Mouse (Mus musculus): ENCODE data around the gene Prc1.

The Prc1 gene

DNA sequence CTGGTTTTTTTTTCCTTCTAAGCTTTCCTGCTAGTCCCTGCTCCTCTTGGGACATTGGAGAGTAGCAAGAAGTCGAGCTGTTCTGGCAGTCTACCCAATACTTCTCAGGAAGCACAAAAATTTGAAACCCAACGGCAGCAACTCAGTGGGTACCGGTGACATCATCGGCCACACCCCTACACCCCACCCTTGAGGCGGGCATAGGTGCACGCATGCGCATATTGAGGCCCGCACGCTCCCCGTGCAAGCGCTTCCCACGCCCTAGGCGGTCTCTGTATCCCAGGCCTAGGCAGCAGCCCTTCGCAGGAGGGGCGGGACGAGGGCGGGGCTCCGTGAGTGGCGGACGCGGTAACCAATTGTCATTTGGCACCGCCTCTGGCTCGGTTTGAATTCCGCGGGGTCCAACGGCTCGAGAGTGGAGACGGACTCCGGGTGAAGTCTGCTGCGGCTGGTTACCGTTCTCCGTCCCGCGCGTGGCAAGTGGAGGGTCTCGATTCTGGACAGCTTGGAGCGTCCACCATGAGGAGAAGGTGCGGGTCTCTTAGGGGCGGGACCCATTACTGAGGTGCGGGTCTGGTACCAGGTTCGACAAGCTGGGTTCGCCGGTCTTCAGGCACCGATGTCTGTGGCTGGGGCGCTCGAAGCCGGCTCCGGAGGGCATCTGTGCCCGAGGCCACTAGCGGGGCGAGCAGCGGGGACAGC, at the start of gene Prc1:
TSS of gene Prc1 (plus strand) at position 389 of the 702 bp plus-strand sequence.
- peak; percentile 96 for DNase-seq (ENCODE audit: low read depth, low spot score)

DNA sequence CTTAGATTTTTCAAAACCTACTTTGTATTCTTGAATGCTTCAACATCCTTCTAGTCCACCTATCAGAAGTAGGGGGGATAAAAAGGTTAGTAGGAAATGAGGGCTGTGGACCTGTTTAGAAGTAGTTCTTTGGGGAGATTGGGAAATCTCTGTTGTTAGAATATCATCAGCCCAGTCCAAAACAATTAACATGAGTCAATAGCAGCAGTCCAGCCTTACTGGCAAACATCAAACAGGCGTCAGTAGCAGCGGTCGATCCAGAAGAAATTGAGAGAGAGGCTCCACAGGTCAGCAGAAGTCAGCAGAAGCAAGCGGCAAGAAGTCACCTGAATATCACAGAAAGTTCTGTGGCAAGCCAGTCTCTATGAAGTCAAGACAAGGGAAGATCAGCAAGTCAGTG, 49.4 kb upstream of the Prc1 start:
- DNase-seq (ENCODE audit: low read depth, low spot score): no peak

DNA sequence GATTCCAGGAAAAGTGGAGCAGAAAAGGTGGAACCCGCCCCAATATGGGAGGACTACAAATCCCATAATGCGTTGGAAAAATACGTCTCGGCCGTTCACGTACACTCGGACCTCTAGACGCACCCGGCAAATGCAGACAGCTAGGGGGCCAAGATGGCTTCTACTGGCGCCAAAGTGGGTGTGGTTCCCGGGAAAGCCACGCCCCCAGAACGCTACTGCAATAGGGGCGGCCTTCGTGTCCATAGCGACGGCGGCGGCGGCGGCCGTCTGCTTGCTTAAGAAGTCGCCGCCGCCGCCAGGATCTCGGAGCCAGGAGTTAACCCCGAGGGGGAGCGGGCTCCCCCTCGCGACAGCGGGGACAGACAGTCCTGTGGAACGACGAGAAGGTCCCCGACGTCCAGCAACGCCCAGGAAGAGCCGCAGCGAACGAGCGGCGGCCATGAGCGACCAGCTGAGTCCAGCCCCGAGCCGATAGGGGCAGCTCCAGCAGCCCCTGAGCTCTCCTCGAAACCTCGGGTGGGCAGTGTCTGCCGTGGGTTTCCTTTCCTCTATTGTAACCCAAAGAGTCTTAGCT, 48.0 kb upstream of the Prc1 start, which contains the start of gene Ttll13:
TSS of gene Ttll13 (plus strand) at position 229 of the 574 bp plus-strand sequence.
- peak; percentile 97 for DNase-seq (ENCODE audit: low read depth, low spot score)

DNA sequence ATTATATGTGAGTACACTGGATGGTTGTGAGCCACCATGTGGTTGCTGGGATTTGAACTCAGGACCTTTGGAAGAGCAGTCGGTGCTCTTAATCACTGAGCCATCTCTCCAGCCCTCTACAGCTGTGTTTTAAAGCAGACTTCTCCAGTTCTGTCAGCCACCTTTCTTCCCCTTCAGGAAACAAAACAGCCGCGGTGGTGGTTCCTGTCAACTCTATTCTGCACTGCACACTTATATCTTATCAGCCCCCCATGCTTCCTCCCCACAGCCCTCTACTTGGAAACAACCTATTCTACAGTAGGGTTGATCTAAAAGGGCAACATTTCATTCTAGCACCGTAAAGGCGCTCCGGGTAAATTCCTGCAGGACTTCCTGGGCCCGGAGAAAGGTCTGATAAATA, 47.4 kb upstream of the Prc1 start:
- DNase-seq (ENCODE audit: low read depth, low spot score): no peak

DNA sequence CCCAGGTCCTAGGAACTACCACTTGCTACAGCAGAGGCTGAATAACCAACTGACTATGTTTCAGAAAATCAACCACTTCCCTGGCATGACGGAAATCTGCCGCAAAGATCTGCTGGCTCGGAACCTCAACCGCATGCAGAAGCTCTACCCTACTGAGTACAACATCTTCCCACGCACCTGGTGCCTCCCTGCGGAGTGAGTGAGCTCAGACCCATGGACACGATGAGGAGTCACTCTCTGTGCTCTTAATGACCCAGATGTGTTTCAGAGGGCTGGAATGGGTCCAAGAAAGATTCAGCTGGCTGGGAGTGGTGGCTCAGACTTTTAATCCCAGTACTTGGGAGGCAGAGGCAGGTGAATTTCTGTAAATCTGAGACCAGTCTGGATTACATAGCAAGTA, 41.8 kb upstream of the Prc1 start:
- peak; percentile 9 for DNase-seq (ENCODE audit: low read depth, low spot score)

DNA sequence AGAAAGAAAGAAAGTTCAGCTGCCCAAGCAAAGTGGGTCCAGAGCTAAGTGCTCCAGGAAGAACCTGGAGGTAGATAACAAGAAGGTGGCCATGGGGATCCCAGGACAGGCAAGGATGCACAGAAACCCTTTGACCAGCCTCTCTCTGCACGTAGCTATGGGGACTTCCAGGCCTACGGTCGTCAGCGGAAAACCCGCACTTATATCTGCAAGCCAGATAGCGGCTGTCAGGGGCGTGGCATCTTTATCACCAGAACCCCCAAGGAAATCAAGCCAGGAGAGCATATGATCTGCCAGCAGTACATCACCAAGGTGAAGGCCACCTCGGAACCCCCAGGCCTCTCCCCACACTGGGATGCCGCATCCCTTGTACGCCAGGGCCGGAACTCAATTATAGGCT, 41.4 kb upstream of the Prc1 start:
- no peak for DNase-seq (ENCODE audit: low read depth, low spot score)

DNA sequence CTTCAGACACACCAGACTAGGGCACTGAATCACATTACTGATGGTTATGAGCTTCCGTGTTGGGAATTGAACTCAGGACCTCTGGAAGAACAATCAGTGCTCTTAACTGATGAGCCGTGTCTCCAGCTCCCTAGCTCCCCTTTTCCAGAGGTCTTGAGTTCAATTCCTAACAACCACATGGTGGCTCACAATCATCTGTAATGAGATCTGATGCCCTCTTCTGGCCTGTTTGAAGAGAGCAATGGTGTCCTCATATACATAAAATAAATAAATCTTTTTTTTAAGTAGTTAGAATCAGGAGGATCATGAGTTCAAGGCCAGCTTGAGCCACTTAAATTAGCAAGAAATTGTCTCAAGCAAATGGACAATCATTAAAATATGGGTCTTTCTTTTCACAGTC, 38.3 kb upstream of the Prc1 start:
- peak; percentile 31 for DNase-seq (ENCODE audit: low read depth, low spot score)

DNA sequence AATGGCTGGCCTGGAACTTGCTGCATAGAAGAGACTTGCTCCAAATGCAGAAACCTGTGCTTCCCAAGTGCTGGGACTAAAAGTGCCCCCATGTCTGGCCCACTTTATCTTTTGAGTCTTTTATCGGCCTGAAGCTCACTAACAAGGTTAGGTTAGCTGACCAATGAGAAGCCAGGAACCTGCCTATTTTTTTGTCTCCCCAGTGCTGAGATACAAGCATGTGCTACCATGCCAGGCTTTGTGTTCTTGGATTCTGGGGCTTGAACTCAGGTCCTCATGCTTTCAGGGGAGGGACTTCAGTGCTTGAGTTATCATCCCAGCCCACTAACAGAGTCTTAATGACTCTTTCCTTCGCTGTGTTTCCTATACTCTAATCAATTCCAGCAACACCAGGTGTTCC, 36.5 kb upstream of the Prc1 start:
- DNase-seq (ENCODE audit: low read depth, low spot score): no peak

DNA sequence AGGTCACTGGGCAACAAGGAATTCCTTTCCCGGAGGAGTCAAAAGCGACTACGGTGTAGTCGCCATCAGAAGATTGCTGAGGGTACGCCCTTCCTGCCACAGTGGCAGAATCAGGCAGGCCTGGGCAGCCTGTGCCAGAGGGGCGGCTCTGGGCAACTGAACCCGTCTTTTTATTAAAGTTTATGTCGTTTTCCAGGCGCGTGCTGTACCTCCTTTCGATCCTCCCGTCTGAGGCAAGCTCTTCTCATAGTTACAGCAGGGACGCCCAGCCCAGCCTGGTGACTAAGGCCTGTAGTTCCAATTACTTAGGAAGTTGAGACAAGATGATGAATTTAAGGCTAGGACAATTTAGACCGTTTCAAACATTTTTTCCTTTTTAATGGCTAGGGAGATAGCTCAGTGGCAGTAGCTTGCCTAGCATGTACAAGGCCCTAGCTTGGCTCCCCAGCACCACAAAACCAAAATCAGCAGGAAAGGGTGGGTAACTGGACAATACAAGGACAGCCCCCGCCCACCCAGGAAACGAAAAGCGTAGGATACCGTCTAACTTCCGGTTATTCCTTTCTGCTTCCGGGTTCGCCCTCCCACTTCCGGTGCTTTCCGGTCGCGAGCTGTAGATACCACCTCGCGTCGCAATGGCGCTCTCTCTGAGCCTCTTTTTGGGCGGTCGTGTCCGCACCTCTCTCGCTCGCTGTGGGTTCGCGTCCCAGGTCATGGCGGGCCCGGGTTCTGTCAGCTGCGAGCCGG, 33.5 kb upstream of the Prc1 start, which contains the start of gene Ngrn:
TSS of gene Ngrn (plus strand) at position 591 of the 747 bp plus-strand sequence.
- DNase-seq (ENCODE audit: low read depth, low spot score): peak; percentile 92

DNA sequence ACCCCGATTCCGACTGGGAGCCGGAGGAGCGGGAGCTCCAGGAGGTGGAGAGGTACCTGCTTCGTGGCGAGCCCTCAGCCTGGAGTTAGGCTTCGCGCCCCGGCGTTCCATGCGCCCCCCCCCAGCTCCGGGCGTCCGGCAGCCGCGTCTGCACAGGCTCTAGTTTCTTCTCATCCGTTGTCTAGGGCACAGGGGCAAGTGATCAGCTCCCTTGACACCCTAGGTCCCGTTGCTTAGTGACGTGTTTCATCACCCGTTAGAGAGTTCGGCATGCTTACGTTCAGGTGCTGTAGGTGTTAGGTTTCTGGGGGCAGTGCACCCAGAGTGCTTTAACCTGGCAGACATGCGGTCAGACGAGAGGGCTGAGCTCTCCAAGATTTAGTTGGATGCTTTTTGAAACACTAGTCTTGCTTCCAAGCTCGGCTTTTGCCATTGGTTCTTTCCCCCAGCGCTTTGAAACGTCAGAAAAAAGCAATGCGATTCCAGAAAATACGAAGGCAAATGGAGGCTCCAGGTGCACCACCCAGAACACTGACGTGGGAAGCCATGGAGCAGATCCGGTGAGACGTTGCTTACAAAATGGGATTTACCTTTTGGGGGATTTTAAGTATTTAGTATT, 32.8 kb upstream of the Prc1 start:
- DNase-seq (ENCODE audit: low read depth, low spot score): peak; percentile 49

DNA sequence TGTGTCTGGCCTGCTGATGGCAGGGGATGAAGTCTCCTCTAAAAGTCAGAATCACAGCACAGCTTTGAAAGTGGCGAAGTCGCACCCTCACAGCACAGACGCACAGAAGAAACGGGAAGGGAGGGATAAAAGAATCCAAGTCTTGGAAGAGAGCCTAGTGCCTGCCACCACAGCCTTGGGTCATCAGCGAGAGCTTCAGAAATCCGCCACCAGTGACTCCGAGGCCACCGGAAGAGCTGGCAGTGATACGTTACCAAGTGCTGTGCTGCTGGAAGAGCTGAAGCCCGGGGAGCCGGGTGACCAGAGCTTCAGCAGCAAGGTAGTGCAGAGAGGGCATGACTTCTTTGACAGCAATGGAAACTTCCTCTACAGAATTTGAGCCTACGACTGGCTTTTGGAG, 29.6 kb upstream of the Prc1 start:
- no peak for DNase-seq (ENCODE audit: low read depth, low spot score)

DNA sequence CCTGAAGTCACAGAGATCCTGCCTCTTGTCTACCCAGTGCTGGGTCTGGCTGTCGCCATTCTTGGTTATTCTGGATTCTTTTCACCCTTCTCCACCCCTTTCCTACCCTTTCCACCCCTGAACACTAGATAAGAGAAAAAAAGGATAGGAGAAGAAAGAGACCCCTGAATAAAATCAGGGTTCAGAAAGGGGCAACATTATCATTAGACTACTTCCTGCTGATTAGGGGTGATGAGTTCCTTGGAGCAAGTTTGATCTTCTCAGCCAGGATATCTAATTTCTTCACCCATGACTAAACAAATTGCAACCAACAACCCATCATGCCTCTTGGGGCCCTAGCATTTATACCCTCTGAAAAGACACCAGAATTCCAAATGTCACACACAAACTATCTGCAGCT, 26.5 kb upstream of the Prc1 start:
- DNase-seq (ENCODE audit: low read depth, low spot score): no peak

DNA sequence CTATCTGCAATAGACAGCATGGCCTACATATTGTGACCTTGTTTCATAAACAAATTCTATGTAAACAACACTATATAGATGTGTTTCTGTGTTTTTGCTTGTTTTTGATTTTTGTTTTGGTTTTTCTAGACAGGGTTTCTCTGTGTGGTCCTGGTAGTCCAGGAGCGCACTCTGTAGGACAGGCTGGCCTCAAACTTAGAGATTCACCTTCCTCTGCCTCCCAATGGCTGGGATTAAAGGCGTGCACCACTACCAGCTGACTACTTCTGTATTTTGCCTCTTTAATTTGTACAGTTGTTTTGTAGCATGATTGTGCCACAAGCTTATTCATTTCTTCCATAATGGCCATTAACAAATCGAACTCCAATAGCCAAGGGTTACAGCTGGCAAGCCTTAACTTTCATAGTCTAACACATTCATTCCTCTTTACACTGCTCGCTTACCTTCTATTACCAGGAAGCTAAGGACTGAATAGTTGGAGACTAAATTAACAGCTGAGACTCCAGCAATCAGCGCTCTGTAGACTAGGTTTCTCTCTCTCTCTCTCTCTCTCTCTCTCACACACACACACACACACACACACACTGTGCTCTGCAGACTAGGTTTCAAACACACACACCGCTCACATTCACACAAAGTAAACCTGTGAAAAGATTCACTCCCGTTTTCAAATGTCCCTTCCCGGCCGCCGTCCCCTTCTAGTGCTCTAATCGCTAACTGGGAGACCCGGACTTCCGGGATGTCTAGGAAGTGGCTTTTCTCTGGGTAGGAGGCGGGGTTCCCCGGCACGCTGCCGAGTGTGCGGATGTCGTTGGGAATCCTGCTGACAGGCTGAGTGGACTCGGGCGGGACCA, 25.1 kb upstream of the Prc1 start, which contains the start of gene Vps33b:
TSS of gene Vps33b (plus strand) at position 753 of the 854 bp plus-strand sequence.
- DNase-seq (ENCODE audit: low read depth, low spot score): peak; percentile 93

DNA sequence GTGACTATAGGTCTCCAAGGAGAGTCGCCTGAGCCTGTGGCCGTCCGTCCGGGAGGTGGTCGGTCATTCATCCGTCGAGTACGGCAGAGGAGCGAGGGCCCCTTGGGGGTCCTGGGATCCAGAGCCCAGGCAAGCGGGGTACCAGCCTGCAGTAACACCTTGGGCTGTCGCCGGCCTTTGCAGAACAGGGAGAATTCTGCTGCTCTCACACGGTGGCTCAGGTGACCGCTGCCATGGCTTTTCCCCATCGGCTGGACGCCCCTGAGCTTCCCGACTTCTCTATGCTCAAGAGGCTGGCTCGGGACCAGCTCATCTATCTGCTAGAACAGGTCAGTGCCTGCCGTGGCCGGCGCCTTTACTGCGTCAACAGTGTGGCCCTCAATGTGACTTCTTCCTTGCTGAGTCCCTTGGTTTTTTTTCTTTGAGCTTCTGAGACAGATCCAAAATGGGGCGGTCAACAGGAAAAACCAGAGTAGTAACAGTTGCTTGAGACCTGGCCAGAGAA, 24.4 kb upstream of the Prc1 start:
- peak; percentile 55 for DNase-seq (ENCODE audit: low read depth, low spot score)

DNA sequence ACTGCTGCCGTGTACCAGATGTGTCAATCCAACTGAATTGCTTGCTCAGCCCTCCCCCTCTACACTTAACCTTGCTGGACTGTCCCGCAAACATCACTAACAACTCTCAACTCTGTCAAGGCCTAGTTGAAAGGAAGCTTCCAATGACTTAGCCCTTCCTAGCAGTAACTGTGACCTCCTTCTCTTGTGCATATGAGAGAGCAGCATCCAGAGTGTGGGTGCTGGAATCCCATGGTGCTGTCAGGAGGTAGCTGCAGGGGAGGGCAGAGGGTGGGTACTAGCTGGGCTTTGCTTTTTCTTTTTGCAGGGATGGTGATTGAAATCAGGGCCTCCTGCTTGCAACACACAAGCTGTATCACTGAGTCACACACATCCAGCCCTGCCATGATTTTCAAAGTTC, 20.8 kb upstream of the Prc1 start:
- DNase-seq (ENCODE audit: low read depth, low spot score): no peak

DNA sequence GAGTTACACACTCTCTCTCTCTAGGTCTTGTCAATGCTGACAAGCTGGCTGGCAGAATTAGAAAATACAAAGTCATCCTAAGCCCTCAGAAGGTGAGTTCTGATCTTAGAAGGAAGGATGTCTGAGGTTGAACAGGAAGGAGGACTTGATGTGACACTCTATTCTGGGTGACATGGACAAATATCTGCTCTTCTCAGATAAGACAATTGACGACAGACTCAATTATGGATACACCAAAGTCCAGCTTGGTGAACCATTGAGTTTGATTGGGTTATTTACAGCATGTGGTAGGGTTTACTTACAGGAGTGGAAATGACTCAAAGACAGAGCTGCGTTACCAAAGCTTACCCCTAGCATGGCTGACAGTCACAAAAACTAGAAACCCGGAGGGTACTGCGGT, 17.9 kb upstream of the Prc1 start:
- no peak for DNase-seq (ENCODE audit: low read depth, low spot score)

DNA sequence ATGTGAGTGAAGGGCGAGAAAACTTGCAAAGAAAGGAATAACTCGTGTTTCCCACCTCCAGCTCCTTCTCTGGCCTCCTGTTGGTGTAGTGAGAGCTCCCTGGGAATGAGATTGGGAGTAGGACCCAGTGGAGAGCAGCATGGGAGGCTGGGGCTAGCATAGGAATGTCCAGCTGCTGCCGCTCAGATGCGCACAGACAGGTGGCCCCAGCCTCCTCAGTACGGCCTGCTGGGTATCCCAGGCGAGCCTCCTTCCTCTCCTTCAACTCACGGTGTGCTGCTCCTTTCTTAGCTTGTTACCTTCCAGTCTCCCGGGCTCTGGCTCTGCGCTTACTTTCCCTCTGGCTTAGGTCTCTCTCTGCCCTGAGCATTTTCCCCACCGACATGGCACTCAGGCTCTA, 14.2 kb upstream of the Prc1 start:
- DNase-seq (ENCODE audit: low read depth, low spot score): no peak

DNA sequence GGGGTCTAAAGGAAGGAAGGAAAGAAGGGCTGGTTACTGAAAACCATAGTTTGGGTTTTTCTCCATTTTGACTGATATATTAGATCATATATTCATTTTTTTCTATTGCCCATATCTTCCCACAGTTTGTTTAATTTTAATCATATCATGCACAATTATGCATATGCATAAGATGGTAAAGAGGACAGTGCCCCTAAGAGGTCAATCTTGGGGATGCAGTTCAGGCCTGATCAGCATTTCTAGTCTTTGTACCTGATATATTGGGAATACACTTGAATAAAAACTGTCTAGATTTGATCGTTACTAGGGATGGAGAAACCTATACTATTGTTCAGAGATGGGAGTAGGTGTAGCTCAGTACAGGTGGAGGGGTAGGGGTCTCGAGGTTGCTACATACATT, 13.3 kb upstream of the Prc1 start:
- no peak for DNase-seq (ENCODE audit: low read depth, low spot score)

DNA sequence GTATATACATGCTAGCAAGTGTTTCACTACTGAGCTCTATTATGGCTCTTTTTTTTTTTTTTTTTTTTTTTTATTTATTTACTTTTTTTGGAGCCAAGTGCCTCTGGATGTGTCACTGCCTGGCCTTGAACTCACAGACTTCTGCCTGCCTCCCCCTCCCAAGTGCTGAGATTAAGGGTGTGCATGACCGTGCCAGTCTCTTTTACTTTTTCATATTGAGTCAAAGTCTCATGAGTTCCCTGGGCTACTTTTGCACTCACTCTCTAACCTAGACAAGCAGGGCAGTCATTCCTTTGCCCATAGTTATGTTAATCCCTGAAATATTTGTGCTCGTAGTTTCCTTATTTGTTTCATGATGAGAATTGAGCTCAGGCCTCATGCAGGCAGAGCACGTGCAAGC, 12.6 kb upstream of the Prc1 start:
- no peak for DNase-seq (ENCODE audit: low read depth, low spot score)

DNA sequence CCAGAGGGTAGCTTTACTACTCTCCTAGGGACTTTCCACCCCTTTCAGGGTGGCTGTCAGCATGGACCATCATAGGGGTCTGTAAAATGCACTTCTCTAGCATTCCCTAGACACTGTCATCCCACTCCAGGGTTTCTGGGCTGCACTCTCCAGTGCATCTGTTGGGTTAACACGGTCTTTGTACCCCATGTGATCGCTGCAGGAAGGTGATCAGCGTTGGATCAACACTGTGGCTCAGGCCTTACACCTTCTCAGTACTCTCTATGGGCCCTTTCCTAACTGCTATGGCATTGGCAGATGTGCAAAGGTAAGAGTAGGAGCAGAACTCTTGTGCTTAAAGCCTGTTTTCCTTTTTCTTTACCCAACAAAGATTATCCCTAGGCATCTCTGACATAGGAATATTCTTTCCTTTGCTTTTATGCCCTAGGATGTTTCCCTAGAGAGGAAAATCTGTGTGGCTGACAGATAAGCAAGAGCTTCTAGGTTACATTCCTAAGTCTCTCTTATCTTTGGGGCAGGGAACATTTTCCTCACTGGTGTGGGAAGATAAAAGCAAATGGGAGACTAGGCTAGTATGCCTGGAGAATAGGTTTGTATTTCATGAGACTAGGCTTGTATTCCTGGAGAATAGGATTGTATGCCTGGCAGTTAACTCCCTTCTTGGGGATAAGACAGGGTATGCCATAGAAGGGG, 10.9 kb upstream of the Prc1 start:
- DNase-seq (ENCODE audit: low read depth, low spot score): no peak

DNA sequence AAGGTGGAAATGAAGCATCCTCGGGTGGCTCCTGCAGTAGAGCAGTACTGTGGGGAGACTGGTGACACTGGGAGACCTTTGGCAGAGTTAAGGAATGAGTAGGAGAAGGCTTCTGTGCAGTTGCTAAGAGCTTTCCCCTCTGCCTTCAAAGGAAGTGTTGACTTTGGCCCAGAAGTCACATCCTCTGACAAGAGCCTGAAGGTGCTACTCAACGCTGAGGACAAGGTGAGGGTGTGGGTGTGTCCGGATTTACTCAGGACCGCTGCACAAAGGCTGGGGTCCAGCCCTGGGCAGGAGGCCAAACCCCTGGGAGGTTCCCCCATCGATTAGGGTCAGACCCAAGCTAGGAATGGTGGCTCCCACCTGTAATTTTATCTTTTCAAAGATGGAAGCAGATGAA, 9.9 kb upstream of the Prc1 start:
- no peak for DNase-seq (ENCODE audit: low read depth, low spot score)

All from 3T3-L1 (cell line).